Mouse (Mus musculus) brain, embryonic 18.5 days (tissue): ENCODE data around the gene Tmem123.

Experiments used
- DNase-seq: peaks from one replicate; pipeline ENCODE4 v3.0.0-alpha.2; 2012; ENCODE audit warnings: low read depth, low spot score

The Tmem123 gene

GRCm38 (mm10) chr9:7775011-7775410, 11.2 kb downstream of the Tmem123 start:
- DNase-seq = no peak

GRCm38 (mm10) chr9:7775986-7776385, 12.1 kb downstream of the Tmem123 start:
- no peak for DNase-seq

GRCm38 (mm10) chr9:7776940-7777339, 13.1 kb downstream of the Tmem123 start:
- no peak for DNase-seq

GRCm38 (mm10) chr9:7777652-7778051, 13.8 kb downstream of the Tmem123 start:
- DNase-seq = no peak

- no peak for DNase-seq
Measured at GRCm38 (mm10) chr9:7778771-7779170, 14.9 kb downstream of the Tmem123 start.

- no peak for DNase-seq
Measured at GRCm38 (mm10) chr9:7779786-7780185, 15.9 kb downstream of the Tmem123 start.

- DNase-seq = no peak
Measured at GRCm38 (mm10) chr9:7780250-7781150, 16.7 kb downstream of the Tmem123 start.

GRCm38 (mm10) chr9:7783823-7784614, 20.2 kb downstream of the Tmem123 start:
- no peak for DNase-seq

GRCm38 (mm10) chr9:7784615-7785012, 20.8 kb downstream of the Tmem123 start:
- DNase-seq = no peak

GRCm38 (mm10) chr9:7785396-7785795, 21.6 kb downstream of the Tmem123 start:
- DNase-seq = no peak

GRCm38 (mm10) chr9:7786086-7786485, 22.2 kb downstream of the Tmem123 start:
- DNase-seq = no peak

GRCm38 (mm10) chr9:7788411-7788810, 24.6 kb downstream of the Tmem123 start:
- DNase-seq = no peak

GRCm38 (mm10) chr9:7789764-7790575, 26.1 kb downstream of the Tmem123 start:
- no peak for DNase-seq

- no peak for DNase-seq
Measured at GRCm38 (mm10) chr9:7790580-7791084, 26.8 kb downstream of the Tmem123 start.

GRCm38 (mm10) chr9:7793561-7793960, 29.7 kb downstream of the Tmem123 start:
- no peak for DNase-seq

GRCm38 (mm10) chr9:7795581-7795980, 31.7 kb downstream of the Tmem123 start:
- no peak for DNase-seq

- no peak for DNase-seq
Measured at GRCm38 (mm10) chr9:7796129-7796864, 32.5 kb downstream of the Tmem123 start.

GRCm38 (mm10) chr9:7797542-7797941, 33.7 kb downstream of the Tmem123 start:
- DNase-seq = no peak

GRCm38 (mm10) chr9:7798555-7798954, 34.7 kb downstream of the Tmem123 start:
- no peak for DNase-seq

GRCm38 (mm10) chr9:7805101-7805506, 41.3 kb downstream of the Tmem123 start:
- DNase-seq = no peak

GRCm38 (mm10) chr9:7822758-7823157, 58.9 kb downstream of the Tmem123 start:
- no peak for DNase-seq
